Mouse (Mus musculus) ovary, postnatal 10 days (tissue): ENCODE results near the gene Rinl.

ENCODE experiments used
- DNase-seq: peaks from one replicate; pipeline ENCODE4 v3.0.0; 2022; ENCODE audit warnings: low spot score

The Rinl gene

DNA sequence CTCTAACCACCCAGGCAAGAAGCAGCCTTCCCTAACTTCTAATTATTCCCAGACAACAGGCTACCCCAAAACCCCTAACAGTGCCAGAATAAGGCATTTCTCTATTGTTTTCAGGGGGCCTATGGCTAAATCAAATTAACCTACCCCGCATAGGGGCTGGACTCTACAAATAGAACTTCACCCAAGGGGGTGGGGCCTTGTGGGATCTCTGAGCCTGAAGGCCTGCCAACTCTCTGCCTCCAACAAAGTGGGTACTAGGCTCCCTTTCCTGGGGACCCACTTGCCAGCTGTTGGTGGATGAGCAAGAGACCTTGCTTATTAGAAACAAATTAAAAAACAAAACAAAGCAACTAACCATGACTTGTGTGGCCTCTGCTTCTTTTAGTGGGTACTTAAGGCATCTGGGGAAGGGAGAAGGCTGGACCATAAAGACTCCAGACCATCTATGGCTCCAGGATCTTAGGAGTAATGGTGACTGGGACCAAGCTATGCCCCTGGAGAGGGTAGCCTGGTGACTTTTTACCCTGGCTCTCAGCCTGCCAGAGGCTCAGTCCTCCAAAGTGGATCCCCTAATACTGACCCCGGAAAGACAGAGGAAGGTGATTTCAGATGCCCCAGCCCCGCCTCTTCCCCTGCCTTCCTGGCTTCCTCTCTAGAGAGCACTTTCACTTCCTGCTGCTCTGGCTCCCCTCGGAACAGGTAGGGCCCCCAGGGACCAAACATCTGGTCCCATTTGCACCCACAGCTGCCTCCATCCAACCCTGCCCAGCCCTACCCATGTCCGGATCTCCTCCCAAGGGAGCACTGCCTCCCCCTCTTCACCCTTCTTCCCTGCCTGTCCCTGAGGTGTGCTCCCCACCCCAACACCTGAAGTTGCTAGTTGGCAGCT, at the start of gene Rinl:
Rinl (plus strand) TSS at position 663 of the 889 bp plus-strand sequence.
- no peak for DNase-seq

DNA sequence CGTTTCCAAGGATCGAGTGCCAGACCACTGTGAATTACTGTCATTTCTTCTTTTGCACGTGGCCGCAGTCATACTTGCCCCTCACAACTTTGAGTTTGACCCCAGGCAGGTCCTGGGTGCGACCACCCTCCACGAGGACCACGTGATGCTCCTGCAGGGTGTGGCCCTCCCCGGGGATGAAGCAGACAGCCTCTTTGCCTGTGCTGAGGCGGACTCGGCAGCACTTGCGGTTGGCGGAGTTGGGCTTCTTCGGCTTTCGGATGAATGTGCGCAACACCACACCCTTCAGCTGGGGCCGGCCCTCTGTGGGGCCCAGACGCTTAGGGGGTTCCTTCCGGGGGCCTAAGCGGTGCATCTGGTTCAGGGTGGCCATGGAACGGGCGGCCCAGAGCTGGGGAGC, 48.9 kb upstream of the Rinl start:
- DNase-seq = no peak

DNA sequence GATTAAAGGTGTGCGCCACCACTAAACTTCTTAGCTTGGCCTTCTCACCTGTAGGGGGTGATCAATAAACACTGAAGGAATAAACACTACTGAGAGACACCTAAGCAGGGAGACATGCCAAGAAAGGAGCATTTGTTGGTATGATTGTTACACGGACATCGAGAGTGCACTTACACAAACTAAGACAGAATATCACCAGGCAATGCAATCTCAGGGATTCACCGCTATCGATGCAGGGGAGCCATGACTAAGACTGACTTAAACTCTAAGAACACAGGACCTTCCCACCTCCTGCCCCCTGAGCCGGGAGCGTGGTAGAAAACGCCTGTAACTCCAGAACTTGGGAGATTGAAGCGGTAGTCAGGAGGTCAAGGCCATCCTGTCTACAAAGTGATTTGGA, 47.8 kb upstream of the Rinl start:
- no peak for DNase-seq

DNA sequence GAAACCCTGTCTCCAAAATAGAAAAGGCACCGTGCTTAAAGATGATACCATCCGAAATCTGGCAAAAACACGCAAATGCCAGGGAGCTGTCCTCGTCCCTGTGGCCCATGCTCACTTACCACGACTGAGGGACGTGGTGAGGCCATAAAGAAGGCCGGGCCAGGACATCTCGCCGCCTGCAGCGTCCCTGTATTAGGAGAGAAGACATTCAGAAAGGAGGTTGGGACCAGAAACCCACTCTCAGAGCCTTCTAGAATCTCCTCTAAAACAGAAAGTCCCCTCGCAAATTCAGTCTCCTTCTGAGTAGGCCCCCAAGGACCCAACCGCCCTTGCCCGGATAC, 47.4 kb upstream of the Rinl start:
- DNase-seq = no peak

DNA sequence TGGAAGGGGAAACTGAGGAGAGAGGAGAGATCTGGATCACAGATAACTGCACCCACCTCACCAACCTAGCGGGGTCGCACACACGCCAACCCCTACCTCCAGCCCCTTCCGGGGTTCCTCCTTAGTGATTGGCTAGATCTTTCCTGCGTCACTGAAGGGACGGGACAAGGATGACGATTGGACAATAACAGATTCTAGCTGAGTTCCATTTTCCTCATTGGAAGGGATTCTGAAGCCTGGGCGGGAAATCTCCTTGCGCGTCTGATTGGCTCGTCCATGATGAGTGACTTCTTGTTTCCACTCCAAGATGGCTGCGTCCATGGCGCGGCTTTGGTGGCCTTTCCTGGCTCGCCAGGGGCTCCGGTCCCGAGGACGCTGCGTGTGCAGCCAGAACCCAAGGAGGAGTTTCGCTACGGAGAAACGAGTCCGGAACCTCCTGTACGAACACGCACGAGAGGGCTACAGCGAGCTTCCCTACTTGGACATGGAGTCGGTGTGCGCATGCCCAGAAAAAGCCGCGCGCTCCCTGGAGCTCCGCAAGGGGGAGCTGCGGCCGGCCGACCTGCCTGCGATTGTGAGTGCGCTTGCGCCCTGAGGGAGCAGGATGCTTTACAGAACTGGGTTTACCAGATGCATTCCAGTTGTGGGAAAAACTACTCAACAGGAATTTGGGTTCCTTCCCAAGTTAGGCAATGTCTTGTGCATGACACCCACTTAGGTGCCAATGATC, 46.9 kb upstream of the Rinl start, which contains the start of the genes Mrps12 and Sars2:
Mrps12 (minus strand) TSS at position 112 of the 730 bp plus-strand sequence.
Sars2 (plus strand) TSS at position 284 of the 730 bp plus-strand sequence.
- DNase-seq = peak; percentile 97

DNA sequence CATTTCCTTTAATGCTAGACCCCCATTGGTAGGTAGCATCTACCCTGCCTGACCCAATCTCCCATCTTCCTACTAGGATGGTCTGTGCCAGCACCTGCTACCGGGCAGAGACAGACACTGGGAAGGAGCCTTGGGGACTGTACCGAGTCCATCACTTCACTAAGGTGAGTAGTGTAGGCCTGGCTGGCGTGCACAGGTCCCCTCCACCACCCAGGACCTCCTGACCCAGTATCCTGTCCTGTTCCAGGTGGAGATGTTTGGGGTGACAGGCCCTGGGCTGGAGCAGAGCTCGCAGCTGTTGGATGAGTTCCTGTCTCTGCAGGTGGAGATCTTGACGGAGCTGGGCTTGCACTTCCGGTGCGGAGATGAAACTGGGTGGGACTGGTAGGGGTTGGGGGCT, 38.8 kb upstream of the Rinl start:
- no peak for DNase-seq

DNA sequence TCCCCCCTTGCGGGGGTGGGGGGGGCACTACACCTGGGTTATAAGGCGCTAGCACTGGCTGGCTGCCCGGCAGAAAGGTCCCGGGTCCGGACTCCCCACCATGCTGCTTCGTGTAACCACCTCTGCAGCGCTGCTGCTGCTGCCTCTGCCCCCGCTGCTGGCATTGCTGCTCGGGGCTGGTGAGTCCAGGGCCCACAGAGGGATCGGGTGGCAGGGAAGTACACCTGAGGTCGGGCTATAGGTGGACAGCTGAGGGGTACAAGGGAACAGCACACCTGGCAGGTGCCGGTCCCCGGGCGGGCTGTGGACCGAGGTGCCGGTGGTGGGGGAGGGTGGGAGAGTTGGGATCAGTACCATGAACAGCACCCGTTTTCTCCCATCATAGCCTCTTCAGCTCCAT, 32.7 kb upstream of the Rinl start, which contains the start of gene Ccer2:
Ccer2 (plus strand) TSS at position 96 of the 400 bp plus-strand sequence.
- no peak for DNase-seq

DNA sequence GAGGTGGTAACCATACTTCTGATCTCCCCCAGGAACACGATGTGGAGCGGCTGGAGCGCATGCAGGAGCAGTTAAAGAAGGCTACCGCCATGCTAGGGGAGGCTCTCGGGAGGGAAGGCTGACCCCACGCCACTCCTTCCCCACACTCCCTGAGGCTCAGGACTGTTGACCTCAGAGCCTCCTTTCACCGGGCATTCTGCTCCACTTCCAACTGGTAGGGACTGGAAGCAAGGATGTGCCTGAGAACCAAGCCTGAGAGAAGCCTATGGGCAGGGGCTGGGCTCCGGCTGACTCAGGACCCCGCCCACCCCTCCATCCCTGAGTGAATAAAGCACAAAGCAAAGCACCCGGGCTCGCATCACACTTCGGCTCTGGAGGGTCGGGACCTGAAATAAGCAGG, 30.1 kb upstream of the Rinl start:
- no peak for DNase-seq

DNA sequence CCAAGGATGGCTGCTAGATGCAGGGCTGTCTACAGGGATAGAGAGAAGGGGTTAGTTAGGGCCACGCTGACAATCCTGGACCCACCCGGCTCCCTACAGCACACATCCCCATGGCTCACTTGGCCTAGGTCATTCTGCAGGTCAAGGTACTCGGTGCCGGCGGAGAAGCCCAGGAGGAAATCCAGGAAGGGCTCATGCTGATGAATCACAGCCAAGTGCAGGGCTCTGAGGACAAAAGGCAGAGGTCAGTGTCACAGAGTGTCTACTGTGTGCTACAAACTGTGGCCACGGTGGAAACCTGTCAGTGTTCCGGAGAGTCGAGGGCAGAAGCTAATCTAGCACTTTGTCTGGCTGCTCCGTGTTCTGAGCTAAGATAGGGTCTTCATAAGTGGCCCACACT, 26.9 kb upstream of the Rinl start:
- no peak for DNase-seq

DNA sequence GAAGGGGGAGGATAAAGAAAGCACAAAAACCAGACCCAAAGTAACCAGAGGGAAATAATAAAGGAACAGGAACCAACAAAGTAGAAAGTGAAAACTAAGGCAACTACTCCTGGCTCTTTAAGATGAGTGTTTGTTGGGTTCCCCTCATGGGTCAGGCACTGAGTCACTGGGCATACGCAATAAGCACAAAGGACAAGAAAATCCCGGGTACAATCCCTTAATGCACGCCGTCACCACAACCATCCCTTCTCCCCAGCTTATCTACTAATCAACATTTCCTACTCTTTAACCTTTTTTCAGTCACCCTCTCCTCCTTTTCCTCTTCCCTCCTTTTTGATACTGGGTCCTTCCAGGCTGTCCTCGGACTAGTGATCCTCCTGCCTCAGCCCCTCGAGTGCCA, 23.6 kb upstream of the Rinl start:
- no peak for DNase-seq

DNA sequence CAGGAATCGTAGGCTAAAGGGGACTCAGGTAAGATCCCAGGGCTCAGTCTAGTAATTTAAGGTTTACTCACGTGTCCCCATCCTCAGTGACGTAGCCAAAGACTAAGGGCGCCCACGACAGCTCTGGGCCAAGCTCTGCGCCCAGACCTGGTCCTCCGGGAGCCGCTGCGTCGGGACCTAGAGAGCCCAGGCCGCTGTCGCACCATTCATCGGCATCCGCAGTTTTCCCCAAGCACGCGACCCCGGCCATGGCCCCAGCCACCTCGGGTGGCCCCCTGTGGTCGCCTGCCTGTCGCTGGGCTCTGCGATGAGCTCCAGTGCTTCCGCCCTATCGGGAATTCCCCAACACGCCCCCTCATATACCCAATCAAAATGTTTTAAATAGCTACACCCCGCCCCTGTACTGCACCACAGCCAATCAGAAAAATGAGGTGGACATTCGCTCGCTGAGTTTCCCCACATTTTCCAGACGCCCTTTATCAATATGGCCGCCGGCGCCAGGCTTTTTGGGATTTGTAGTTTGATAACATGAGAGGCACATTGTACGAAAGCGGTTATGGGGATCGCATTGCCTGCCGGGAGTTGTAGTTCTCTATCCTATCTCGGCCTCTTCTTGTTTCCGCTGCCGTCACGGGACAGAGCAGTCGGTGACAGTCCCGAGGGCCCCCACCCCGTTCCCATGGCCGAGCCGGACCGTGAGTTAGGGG, 22.4 kb upstream of the Rinl start, which contains the start of gene Sirt2:
Sirt2 (plus strand) TSS at position 563 of the 707 bp plus-strand sequence.
- peak; percentile 74 for DNase-seq

DNA sequence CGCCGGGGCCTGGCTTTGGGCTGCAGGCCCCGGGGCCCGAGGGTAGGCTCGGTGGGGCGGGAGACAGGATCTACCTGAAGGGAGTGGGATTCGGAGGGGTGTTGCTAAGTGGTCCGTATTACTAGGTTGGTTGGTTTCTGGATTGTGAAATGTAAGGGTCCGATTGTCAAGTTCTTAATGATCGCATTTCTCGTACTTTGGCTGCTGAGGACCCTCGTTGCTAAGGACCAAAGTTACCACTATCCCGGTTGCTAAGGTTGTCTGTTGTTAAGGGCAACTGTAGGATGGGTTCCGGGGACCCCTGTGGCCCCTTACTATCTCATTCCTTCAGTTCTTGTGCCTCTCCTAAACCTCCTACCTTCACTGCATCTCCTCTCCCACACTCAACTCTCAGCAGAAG, 21.9 kb upstream of the Rinl start:
- DNase-seq = no peak

DNA sequence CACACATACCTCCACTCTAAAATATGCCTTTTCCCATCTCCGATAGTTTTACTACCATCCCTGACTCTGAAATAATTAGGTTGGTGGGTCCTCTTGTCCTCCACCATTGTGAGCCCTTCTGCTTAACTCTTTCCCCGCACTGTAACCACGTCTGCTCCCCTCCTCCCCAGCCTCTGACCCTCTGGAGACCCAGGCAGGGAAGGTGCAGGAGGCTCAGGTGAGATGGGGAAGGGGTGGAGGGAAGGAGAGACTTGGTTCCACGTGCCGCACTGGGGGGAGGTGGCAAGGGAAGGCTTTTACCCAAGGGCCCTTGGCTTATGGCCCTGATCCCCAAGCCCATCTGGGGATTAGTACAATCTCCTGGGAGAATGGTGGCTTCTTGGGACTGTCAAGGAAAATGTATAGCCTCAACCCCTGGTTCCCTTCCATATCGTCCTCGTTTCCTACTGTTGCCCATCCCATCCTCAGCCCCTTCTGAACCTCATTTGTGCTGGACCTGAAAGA, 21.3 kb upstream of the Rinl start, which contains the start of gene Nfkbib:
Nfkbib (minus strand) TSS at position 51 of the 504 bp plus-strand sequence.
- DNase-seq = no peak

DNA sequence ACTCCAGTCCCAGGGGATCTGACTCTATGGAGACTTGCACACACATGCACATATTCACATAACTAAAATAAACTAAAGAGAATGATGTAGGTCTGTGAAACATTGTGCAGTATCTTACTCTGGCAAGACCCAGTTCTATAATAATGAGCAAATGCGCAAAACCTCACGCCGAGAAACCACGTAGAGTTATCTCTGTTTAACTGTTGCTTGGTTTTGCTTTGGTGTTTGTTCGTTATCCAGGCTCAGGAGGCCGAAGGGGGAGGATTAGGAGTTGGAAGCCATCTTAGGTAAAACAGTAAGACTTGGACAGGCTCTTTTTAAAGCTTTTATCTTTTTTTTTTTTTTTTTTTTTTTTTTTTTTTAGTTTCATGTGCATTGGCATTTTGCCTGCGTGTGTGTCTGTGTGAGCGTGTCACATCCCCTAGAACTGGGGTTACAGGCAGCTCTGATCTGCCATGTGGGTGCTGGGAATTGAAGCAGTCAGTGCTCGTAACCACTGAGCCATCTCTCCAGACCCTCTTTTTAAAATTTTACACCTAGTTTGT, 19.3 kb upstream of the Rinl start:
- DNase-seq = no peak

DNA sequence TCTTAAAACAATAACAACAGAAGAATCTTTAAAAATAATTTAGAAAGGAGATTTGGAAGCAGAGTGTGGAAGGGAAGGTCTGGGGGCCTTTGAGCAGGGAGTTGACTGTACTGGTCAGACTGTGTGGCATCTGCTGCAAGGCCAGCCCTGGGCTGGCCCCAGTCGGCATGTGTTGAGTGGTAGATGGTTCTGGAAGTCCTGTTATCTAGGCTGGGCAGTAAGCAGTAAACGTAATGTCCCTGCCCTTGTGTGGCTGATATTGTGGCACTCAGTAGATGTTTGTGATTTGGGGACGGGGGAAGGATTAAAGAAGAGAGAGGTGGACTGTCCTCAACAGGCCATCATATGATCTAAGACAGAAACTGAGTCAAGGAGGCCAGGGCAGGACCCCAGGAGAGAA, 18.5 kb upstream of the Rinl start:
- no peak for DNase-seq

DNA sequence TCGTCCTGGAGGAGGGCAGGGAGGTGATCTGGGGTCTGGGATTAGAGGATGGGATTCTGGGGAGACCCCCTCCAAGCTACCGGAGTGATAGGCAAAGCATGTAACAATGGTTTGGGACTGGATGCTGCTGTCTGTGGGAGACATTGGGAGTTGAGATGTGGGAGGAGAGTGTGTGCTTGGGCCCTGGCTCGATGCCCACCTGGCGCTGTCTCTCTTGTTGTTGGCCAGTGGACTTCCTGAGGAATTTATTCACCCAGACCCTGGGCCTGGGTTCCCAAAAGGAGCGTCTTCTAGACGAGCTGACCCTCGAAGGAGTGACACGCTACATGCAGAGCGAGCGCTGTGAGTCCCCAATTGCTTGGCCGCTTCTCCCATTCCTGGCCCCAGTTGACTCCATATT, 16.9 kb upstream of the Rinl start:
- no peak for DNase-seq

DNA sequence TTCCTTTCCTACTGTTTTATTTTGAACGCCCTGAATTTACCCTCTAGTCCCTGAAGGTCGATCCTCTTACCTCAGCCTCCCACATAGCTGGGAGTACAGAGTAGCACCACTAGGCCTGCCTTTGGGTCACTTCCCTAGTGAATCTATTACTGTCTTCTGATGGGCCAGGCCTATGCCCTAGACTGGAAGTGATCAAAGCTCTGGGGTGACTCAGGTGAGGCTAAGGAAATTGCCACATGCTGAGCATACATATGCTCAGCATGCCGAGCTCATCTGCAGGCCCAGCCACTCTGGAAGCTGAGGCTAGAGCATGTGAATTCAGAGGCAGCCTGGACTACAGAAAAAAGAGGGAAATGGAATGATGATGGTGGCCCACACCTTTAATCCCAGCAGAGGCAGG, 15.6 kb upstream of the Rinl start:
- no peak for DNase-seq

DNA sequence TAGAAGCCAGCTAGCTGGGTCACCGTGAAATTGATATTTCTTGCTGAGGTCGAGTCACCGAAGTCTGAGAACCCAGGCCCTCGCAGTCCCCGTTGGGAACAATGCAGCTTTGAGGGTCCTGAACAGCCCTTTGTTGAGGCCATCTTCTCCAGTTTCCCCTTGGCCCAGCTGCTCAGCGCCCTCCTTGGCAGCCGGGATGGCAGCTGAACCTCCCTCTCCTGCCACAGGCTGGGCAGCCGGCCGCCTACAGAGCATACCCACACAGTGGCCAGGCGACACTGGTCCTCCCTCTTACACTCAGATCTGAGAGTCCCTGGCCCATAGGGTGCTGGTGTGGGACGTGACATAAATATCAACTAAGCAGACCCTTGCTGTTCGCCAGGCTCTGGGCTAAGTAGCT, 14.6 kb upstream of the Rinl start:
- DNase-seq = no peak

DNA sequence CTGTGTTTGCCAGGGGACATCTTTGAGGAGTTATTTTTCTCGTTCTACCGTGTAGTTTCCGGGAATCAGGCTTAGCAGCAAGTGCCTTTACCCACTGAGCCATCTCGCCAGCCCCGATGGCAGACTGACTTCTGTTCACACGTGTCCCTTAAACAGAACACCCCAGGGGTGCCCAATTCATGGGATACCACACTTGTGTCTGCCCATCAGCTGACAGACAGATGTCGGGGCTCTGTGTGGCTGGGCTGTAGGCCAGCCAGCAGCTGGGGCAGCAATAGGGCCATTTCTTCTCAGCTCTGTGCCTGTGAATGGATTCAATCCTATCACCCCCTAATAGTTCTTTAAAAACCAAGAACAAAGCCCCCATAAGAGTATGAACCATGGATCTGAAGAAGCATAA, 13.6 kb upstream of the Rinl start:
- no peak for DNase-seq

DNA sequence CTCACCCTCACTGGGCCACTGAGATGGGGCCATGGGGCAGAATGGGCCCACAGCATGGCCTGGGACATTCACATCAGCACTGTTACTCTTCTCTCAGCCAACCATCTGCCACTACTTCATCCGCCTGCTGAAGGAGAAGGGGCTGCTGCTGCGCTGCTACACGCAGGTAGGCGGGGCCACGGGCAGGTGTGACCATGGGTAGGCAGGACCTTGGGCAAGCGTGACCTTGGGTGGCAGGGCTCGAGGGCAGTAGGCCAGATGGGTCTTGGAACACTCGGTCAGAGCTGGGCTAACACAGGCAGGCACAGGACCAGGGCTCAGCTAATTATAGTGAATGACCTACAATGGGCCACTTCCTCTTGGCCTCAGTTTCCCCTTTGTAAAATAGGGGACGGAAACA, 9.9 kb upstream of the Rinl start:
- DNase-seq = no peak

DNA sequence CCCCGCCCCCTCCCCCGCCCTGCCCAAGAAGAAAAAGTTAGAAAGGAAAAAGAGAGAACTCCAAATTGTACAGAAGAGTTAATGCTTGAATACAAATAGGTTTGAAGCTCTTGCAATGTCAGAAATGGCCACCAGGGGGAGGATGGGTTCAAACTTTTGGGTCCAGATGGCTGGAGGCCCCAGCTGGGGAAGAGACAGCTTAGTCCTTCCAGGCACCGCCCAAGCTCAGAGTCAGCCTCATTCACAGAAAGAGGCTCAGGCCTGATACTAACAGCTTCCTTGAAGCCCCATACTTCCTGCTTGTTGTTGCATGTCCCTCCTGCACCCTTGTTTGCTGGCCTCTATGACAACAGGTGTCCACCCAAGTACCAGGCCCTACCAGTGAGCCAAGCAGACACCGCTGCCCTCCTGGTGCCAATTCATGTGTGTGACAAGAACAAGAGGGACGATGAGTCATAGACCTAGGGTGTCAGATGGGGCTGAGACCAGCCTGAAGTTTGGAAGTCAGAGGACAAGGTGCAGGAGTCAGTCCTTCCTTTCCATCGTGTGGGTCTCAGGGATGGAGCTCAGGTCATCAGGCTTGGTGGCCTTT, 8.6 kb upstream of the Rinl start:
- peak; percentile 85 for DNase-seq

DNA sequence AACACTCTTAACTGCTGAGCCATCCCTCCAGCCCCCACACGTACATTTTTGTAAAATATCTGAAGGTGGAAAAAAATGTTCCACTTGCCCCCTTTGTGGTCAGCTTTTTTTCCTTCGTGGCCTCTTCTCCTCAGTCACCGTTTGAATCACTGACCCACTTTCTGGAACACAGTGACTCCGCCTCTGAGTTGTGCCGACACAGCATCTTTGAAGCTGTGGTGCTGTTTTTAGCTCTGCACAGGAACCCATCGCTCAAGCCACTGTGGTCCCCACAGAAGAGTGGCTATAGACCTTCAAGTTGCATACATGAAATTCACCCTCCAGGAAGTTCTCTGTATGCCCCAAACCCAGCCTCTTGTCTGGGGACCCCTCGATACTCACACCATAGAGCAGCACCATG, 7.9 kb upstream of the Rinl start:
- no peak for DNase-seq
